Mouse (Mus musculus) liver, embryonic 15.5 days (tissue): ENCODE results near the gene Cep104. TPM values are rescaled to one million over a fixed set of nuclear protein-coding genes. Genes with fewer than 3 reads are reported as not detected.
A peak's percentile ranks its signal among the peaks of the same experiment; 100 is the strongest.

Experiments used
- ATAC-seq: fragments of 200-750 bp; cut with Nextera tagmentation; 2 replicates; pipeline ENCODE4 v1.8.0; 2017; ENCODE audit warnings: moderate number of reproducible peaks, mild to moderate bottlenecking, moderate library complexity; ENCODE audit not compliant: insufficient read depth
- H3K27ac ChIP-seq: fragments of 300-500 bp; sonication (generic); replicated peaks from 2 replicates; pipeline ENCODE4 v1.5.1; 2015; ENCODE audit warnings: mild to moderate bottlenecking, inconsistent platforms
- H3K27me3 ChIP-seq: fragments of 300-500 bp; sonication (generic); 2 replicates; pipeline ENCODE4 v1.6.1; 2015; ENCODE audit warnings: mild to moderate bottlenecking, inconsistent platforms
- H3K36me3 ChIP-seq: fragments of 300-500 bp; sonication (generic); replicated peaks from 2 replicates; pipeline ENCODE4 v1.6.1; 2015; ENCODE audit warnings: moderate library complexity, mild to moderate bottlenecking, inconsistent platforms
- H3K4me1 ChIP-seq: fragments of 300-500 bp; sonication (generic); replicated peaks from 2 replicates; pipeline ENCODE4 v1.6.1; 2015; ENCODE audit warnings: inconsistent platforms
- H3K4me2 ChIP-seq: fragments of 300-500 bp; sonication (generic); 2 replicates; pipeline ENCODE4 v1.6.1; 2015; ENCODE audit warnings: moderate library complexity, mild to moderate bottlenecking, inconsistent platforms
- H3K4me3 ChIP-seq: fragments of 300-500 bp; sonication (generic); replicated peaks from 2 replicates; pipeline ENCODE4 v1.5.1; 2015; ENCODE audit warnings: mild to moderate bottlenecking, inconsistent platforms
- H3K9ac ChIP-seq: fragments of 300-500 bp; sonication (generic); 2 replicates; pipeline ENCODE4 v1.6.1; 2015; ENCODE audit warnings: moderate library complexity, mild to moderate bottlenecking, inconsistent platforms
- H3K9me3 ChIP-seq: fragments of 300-500 bp; sonication (generic); replicated peaks from 2 replicates; pipeline ENCODE4 v1.6.1; 2016; ENCODE audit warnings: inconsistent platforms
- WGBS: fragments of 180-500 bp; shearing (Covaris S2); methylation state at CpG from one replicate; pipeline ENCODE4 v1.1.7; 2015; ENCODE audit warnings: mixed read lengths; ENCODE audit not compliant: insufficient replicate concordance; 5-methylcytosine and 5-hydroxymethylcytosine counted together
- polyA plus RNA-seq: library from polyadenylated mRNA; unstranded; fragments of >200 nt; fragmentation: Nextera tagmentation; extraction: Ambion mirVana; gene quantifications from 2 replicates; pipeline ENCODE4 v1.2.1, GENCODE M21; 2015

Gene Cep104
- polyA plus RNA-seq, 1 experiment from 2014 or later: 6.4 TPM

DNA sequence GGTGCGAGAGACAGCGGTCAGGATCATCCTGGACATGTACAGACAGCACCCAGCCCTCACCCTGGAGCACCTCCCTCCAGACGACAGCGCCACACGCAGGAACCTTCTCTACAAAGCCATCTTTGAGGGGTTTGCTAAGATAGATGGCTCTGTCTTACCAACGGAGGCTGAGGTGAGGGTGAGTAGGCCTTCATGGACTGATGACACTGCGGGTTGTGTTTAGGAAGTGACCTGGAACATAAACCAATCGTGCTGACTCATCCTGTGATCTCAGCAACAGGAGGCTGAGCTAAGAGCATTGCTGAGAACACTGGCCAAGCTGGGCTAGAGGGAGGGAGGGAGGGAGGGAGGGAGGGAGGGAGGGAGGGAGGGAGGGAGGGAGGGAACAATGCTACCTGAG, 18.5 kb downstream of the Cep104 start:
- 81% methylated on average over 8 of the region's 8 CpGs for WGBS
- no peaks in the 10 kb centered on the region for H3K27me3 ChIP-seq
- no peaks in the 10 kb centered on the region for H3K4me1 ChIP-seq
- peaks cover 86% of the 10 kb centered on the region for H3K36me3 ChIP-seq
- H3K9me3 ChIP-seq: no peaks in the 10 kb centered on the region
- H3K9ac ChIP-seq: no peak overlapping the region
- no peak for ATAC-seq
- no peak overlapping the region for H3K4me2 ChIP-seq
- no peak overlapping the region for H3K4me3 ChIP-seq
- no peak overlapping the region for H3K27ac ChIP-seq

DNA sequence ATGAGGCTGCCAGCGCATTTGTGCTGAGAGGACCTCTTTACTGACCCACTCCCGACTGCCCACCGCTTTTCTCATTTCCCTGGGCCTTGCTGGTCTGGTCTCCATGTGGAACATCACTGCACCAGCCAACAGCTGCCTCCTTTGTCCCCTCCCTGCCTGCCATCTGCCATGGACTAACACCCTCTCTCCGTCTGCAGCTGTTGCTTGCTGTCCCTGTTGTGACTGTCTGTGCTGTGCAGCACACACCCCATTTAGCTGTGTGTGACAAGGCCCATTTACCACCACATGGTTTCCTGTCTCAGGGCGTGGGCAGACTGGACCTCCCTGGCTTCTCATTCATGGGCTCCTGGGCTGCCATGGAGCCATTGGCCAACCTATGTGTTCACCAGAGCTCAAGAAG, 30.5 kb downstream of the Cep104 start:
- H3K27ac ChIP-seq: no peak overlapping the region
- 79% methylated on average over 5 of the region's 5 CpGs for WGBS
- no peak overlapping the region for H3K9ac ChIP-seq
- no peak overlapping the region for H3K4me3 ChIP-seq
- H3K36me3 ChIP-seq: peaks cover 46% of the 10 kb centered on the region
- H3K9me3 ChIP-seq: no peaks in the 10 kb centered on the region
- peaks cover under 1% of the 10 kb centered on the region; the same call in 1 of the 2 replicates for H3K4me1 ChIP-seq
- no peak overlapping the region for H3K4me2 ChIP-seq
- ATAC-seq: no peak
- no peaks in the 10 kb centered on the region for H3K27me3 ChIP-seq

DNA sequence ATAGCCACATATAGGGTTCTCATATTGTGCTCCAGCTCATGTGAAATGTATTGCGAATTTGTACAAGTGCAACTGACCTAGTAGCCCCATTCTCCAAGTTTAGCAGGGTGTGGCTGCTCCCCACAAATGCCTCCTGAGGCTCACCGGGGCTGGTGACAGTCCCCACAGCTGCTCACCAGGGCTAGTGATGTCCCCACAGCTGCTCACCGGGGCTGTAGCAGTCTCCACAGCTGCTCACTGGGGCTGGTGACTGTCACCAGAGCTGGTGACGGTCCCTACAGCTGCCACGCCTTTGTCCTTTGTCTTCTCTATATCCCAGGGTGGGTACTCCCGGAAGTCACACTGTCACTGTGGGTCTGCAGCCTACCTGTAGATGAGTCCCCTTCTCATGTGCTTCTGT, 31.3 kb downstream of the Cep104 start:
- Histone ChIP-seq H3K4me2 (no peak overlapping the region), H3K27ac (no peak overlapping the region), H3K9me3 (no peaks in the 10 kb centered on the region), H3K4me1 (peaks cover 9% of the 10 kb centered on the region), H3K36me3 (peaks cover 46% of the 10 kb centered on the region), H3K4me3 (no peak overlapping the region), H3K9ac (no peak overlapping the region), H3K27me3 (no peaks in the 10 kb centered on the region)
- no peak for ATAC-seq
- WGBS: 79% methylated on average over 6 of the region's 6 CpGs

DNA sequence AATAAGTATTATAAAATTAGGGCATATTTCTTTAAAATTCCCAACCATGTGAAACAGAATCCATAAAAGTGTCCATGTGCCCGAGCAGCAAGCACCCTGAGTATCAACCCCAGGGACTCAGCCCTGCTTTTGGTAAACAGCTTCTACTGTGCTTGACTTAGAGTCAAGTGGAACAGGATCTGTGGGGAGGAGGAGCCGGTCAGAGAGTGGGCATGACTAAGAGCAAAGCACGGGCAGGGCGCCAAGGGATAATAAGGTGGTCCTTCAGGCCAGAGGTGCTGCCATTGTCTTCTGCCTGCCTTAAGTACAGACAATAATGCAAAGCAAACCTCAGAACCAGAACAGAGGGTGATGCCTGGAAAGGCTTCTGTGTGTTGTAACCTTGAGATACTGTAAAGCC, 32.8 kb downstream of the Cep104 start:
- 69% methylated on average over 4 of the region's 4 CpGs for WGBS
- Histone ChIP-seq H3K36me3 (peaks cover 37% of the 10 kb centered on the region), H3K9ac (no peak overlapping the region), H3K4me3 (no peak overlapping the region), H3K4me2 (no peak overlapping the region), H3K27me3 (no peaks in the 10 kb centered on the region), H3K9me3 (no peaks in the 10 kb centered on the region), H3K4me1 (peaks cover 15% of the 10 kb centered on the region), H3K27ac (no peak overlapping the region)
- no peak for ATAC-seq

DNA sequence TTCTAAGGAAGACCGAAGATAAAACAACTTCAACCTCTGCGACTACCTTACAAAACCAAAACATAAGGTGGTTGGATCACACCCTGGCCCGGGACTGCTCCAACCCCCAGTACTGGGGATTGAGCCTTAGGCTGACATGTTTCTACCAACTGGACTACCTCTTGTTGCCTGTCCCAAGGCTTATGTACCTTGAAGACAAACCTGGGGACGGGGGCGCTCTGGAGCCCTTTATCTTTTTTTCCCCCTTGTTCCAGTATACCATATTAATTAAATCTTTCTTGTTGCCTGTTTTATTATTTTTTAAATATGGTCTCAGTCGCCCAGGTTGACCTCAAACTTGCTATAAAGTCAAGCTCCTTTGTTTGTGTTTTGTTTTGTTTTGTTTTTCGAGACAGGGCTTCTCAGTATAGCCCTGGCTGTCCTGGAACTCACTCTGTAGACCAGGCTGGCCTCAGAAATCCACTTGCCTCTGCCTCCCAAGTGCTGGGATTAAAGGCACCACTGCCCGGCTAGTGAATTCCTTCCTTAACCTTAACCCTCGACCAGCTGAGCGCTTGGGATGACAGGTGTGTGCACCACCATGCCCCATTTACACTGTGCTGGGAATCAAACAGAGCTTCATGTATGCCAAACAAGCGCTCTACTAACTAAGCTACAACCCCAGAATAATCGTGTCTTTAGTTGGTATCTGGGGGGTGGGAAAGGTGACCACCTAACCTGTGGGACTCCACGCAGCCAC, 36.1 kb downstream of the Cep104 start:
- 25% methylated on average over 13 of the region's 13 CpGs for WGBS
- peak overlapping the region; percentile 87 for H3K9ac ChIP-seq
- H3K27me3 ChIP-seq: no peaks in the 10 kb centered on the region
- H3K9me3 ChIP-seq: no peaks in the 10 kb centered on the region
- peak; percentile 53 for ATAC-seq
- peak overlapping the region; percentile 86 for H3K4me2 ChIP-seq
- peaks cover 36% of the 10 kb centered on the region for H3K4me1 ChIP-seq
- peak overlapping the region; percentile 97 for H3K4me3 ChIP-seq
- peaks cover 35% of the 10 kb centered on the region for H3K36me3 ChIP-seq
- peak overlapping the region; percentile 68; the same call in 1 of the 2 replicates for H3K27ac ChIP-seq

DNA sequence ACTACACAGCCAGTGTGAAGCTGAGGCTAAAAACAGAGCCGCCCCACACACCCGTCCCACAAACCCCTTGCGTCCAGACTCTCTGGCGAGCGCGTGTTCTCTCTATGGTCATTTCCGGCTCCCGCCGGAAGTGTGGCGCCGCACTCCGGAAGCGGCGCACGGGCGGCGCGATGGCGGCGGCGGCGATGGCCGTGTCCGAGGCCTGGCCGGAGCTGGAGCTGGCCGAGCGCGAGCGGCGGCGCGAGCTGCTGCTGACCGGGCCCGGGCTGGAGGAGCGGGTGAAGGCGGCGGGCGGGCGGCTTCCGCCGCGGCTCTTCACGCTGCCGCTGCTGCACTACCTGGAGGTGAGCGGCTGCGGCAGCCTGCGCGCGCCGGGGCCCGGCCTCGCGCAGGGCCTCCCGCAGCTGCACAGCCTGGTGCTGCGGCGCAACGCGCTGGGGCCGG, 36.7 kb downstream of the Cep104 start, which contains the start of gene Lrrc47:
Gene Lrrc47 (plus strand): TSS at position 86 of the 444 bp plus-strand sequence.
- Histone ChIP-seq H3K36me3 (peaks cover 35% of the 10 kb centered on the region), H3K9ac (peak within 1 kb of the TSS; percentile 87), H3K4me1 (peaks cover 36% of the 10 kb centered on the region), H3K9me3 (no peaks in the 10 kb centered on the region), H3K27ac (peak within 1 kb of the TSS; percentile 69), H3K4me2 (peak within 1 kb of the TSS; percentile 86), H3K4me3 (peak within 1 kb of the TSS; percentile 97), H3K27me3 (no peaks in the 10 kb centered on the region)
- peak; percentile 89 for ATAC-seq
- WGBS: under 1% methylated on average over 59 of the region's 59 CpGs

DNA sequence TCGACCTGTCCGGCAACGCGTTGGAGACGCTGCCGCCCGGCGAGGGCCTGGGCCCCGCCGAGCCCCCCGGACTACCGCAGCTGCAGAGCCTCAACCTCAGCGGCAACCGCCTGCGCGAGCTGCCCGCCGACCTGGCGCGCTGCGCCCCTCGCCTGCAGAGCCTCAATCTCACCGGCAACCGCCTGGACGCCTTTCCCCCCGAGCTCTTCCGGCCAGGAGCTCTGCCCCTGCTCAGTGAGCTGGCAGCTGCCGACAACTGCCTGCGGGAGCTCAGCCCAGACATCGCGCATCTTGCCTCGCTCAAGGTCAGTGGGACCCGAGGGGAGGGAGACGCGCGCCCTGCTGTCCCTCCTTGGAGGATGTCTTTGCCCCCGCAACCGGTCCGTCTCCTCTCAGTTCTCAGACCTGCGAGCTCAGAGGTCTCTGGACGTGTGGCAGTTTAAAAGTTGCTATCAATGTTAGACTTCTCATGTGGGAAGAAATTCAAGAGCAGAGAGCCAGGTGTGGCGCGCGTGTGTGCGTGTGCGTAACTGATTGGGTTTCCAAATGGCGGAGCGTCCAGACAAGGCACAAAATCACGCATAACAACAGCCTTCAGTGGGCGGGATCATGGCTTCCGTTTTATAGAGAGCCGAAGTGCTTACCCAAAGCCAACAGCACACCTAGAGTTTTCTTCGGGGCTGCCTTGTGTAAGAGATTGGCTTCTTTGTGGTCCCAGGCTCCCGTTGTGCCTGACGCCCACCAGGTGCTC, 37.3 kb downstream of the Cep104 start:
- Histone ChIP-seq H3K27ac (peak overlapping the region; percentile 69), H3K9me3 (no peaks in the 10 kb centered on the region), H3K4me2 (peak overlapping the region; percentile 86), H3K4me3 (peak overlapping the region; percentile 97), H3K27me3 (no peaks in the 10 kb centered on the region), H3K4me1 (peaks cover 36% of the 10 kb centered on the region), H3K36me3 (peaks cover 37% of the 10 kb centered on the region), H3K9ac (peak overlapping the region; percentile 87)
- 1% methylated on average over 55 of the region's 55 CpGs for WGBS
- ATAC-seq: no peak; the same call in 1 of the 2 replicates

DNA sequence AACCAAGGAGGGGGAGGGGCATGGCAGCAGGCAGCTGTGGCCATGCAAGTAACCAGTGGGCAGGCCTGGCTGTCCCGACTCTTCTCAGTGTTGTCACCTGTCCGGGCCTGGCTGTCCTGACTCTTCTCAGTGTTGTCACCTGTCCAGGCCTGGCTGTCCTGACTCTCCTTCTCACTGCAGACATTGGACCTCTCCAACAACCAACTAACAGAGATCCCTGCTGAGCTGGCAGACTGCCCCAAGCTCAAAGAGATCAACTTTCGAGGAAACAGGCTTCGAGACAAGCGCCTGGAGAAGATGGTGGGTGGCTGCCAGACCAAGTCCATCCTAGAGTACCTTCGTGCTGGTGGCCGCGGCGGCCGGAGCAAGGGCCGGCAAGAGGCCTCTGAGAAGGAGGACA, 40.5 kb downstream of the Cep104 start:
- Histone ChIP-seq H3K9me3 (no peaks in the 10 kb centered on the region), H3K4me3 (no peak overlapping the region), H3K4me2 (no peak overlapping the region), H3K27ac (no peak overlapping the region), H3K36me3 (peaks cover 68% of the 10 kb centered on the region), H3K9ac (no peak overlapping the region), H3K27me3 (no peaks in the 10 kb centered on the region), H3K4me1 (peaks cover 39% of the 10 kb centered on the region)
- WGBS: 83% methylated on average over 11 of the region's 11 CpGs
- no peak for ATAC-seq

DNA sequence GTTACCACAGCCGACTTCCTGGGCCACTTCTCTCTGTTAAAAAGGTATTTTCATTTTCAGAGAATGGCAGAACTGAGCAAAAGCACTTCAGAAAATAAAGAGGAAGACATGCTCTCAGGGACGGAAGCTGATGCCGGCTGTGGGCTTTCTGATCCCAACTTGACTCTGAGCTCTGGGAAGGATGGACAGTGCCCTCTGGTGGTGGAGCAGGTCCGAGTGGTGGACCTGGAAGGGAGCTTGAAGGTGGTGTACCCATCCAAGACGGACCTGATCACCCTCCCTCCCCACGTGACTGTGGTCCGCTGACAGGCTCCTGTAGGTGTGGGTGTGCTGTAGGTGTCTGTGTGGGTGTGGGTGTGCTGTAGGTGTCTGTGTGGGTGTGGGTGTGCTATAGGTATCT, 44.6 kb downstream of the Cep104 start:
- Histone ChIP-seq H3K4me1 (peaks cover 47% of the 10 kb centered on the region), H3K27me3 (no peaks in the 10 kb centered on the region), H3K27ac (peak overlapping the region; percentile 94), H3K9ac (no peak overlapping the region), H3K9me3 (no peaks in the 10 kb centered on the region), H3K4me2 (no peak overlapping the region), H3K36me3 (peaks cover 90% of the 10 kb centered on the region), H3K4me3 (no peak overlapping the region)
- whole genome bisulfite sequencing: 52% methylated on average over 7 of the region's 7 CpGs
- ATAC-seq: no peak

DNA sequence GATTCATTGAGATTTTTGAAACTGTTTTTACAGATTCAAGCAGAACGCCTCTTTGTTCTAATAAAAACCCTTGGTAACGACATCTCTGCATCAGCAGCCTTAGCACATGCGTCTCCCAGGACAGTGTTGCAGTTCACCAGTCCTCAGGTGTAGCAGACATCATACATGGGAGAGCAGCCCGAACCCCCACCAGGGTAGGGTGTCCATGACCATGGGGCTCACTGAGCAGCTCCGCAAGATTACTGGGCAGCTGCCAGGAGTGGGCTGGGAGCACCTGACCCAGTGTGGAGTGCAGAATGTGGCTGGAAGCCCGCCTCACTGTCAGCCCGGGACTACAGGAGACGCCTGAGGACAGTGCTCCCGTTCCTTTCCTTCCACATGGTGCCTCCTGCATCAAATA, 46.4 kb downstream of the Cep104 start:
- Histone ChIP-seq H3K4me1 (peaks cover 62% of the 10 kb centered on the region), H3K4me2 (no peak overlapping the region), H3K27me3 (no peaks in the 10 kb centered on the region), H3K4me3 (no peak overlapping the region), H3K27ac (peak overlapping the region; percentile 94), H3K36me3 (peaks cover 72% of the 10 kb centered on the region), H3K9ac (no peak overlapping the region), H3K9me3 (no peaks in the 10 kb centered on the region)
- no peak for ATAC-seq
- WGBS: 72% methylated on average over 9 of the region's 9 CpGs

DNA sequence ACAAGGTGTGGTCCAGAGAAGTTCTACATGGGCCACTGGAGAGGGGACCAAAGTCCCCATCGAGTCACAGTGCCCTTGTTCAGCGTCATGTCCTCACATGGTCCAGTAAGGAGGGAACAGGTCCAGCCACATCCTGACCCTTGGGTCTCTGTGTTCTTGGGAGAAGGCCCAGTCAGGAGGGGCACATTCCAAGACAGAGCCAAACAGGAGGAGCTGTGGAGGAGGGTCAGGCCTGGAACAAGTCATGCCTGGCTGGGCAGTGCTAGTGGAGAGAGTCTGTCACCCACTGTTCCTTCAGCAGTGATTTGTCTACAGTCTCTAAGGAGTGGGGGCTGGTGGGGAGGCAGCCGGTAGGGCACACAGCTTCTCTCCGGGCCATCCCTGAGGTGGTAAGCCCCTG, 47.4 kb downstream of the Cep104 start:
- no peak for ATAC-seq
- Histone ChIP-seq H3K27ac (peak overlapping the region; percentile 94), H3K4me2 (peak overlapping the region; percentile 93), H3K36me3 (peaks cover 62% of the 10 kb centered on the region), H3K9ac (peak overlapping the region; percentile 92), H3K9me3 (no peaks in the 10 kb centered on the region), H3K4me1 (peaks cover 72% of the 10 kb centered on the region), H3K27me3 (no peaks in the 10 kb centered on the region), H3K4me3 (peak overlapping the region; percentile 84)
- WGBS: 81% methylated on average over 4 of the region's 4 CpGs
